Mouse (Mus musculus) bone marrow macrophage, adult 2 months (primary cell): ENCODE results near the gene Med24.

ENCODE experiments used
- CTCF ChIP-seq: IDR thresholded peaks from 2 replicates; pipeline ENCODE4 v1.5.1; 2012; ENCODE audit warnings: low read depth, mild to moderate bottlenecking, low read length, moderate library complexity
- POLR2A ChIP-seq: IDR thresholded peaks from 2 replicates; pipeline ENCODE4 v1.6.1; 2012; ENCODE audit warnings: mild to moderate bottlenecking, low read depth, low read length, borderline replicate concordance

- no peak for TF ChIP-seq CTCF
- TF ChIP-seq POLR2A, result no peak
Measured at GRCm38 (mm10) chr11:98765421-98766309, 36.4 kb upstream of the Med24 start.
